Mouse (Mus musculus) left cerebral cortex, postnatal 10 days (tissue): Measurements from ENCODE around the gene Slc25a39. TPM values are rescaled to one million over a fixed set of nuclear protein-coding genes. Genes with fewer than 3 reads are reported as not detected.

Source experiments
- DNase-seq, 2 experiments: peaks; one replicate each; pipeline ENCODE4 v3.0.0; 2021 to 2022; ENCODE audit warnings: low spot score in 2 of 2, mixed read lengths in 1 of 2; ENCODE audit errors: extremely low spot score in 1 of 2
- intact Hi-C: fragments of 180-260 bp; cut with DNase I; formaldehyde crosslinking; loops from one replicate; pipeline ENCODE4 v1.15.1; 2025
- total RNA-seq, 2 experiments: library from RNA; stranded (reverse); gene quantifications; 2 replicates each; pipeline ENCODE4 v1.2.3; 2021

The Slc25a39 gene
- total RNA-seq, result 10 to 100 TPM; 64.8 to 66.7 TPM

DNA sequence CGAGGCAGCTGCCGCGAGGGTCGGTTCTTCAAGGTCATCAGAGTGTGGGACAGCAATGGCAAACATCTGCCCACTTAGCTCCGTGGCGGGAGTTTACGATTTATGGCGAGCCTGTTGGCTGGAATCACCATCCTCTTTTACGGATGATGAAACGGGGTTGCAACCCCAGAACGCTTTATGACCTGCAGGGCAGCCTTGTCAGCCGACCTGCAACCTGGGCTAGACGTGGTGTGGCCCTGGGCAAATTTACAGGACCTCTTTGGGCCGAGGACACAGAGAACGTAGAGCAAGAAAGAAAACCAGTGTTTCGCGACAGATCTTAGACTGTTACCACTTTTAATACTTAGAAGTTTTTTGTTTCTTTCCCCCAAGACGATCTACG, at the start of gene Slc25a39:
Gene Slc25a39, minus strand, starts transcription at position 113 of the 382 bp plus-strand sequence.
- no peak for DNase-seq
- intact Hi-C loops, result loop anchor here (2.0 kb wide), 1 partner anchor 89 kb away; the partner anchor contains the start of gene Ubtf

DNA sequence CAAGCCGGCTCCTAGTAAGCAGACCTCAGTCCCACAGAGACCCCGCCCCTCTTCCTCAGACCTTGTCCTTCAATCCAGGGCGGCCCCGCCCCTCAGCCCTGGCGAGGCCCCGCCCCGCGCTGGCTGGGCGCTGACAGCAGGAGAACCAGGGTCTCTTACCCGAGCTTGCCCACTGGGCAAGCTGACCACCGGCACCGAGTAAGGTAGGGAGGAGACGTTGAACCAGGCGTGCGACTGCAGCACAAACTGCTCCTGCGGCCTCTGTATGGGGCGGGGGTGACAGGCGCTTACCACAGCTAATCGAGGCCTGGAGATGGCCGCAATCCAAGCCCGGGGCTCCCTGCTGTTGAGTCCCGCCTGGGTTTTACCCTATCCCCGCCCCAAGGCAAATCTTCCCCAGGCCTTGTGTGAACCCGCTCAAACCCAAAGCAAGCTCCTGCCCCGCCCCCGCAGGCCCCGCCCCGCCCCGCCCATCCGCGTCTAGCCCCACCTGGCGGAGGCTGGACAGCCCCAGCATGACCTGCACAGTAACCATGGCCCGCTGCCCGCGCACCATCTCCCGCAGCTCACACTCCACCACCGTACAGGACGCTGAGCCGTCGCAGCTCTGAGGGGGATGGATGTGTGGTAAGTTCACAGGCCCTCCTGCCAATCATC, 48.1 kb upstream of the Slc25a39 start:
- intact Hi-C loops, result no loop called here
- peak in 1 of 2 experiments; percentile 88 for DNase-seq

DNA sequence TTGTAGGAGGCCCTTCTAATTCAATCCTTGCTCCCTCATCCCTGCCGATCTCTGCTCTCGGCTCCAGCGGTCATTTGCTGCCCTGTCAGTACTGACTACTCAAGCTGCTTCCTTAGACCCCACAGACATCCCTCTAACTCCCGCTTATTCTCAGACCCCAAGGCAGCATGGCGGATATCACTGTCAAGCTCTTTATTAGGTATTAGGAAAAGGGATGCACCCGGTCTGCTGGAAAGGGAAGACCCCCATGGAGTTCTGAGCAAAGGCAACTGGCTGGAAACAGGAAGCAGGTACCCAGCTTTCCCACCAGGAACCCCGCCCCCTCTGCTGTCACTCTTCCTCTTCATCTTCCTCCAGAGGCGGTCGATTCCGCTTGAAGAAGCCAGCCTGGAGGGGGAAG, 45.4 kb upstream of the Slc25a39 start:
- peak in 1 of 2 experiments; percentile 70 for DNase-seq
- intact Hi-C loops, result no loop called here

DNA sequence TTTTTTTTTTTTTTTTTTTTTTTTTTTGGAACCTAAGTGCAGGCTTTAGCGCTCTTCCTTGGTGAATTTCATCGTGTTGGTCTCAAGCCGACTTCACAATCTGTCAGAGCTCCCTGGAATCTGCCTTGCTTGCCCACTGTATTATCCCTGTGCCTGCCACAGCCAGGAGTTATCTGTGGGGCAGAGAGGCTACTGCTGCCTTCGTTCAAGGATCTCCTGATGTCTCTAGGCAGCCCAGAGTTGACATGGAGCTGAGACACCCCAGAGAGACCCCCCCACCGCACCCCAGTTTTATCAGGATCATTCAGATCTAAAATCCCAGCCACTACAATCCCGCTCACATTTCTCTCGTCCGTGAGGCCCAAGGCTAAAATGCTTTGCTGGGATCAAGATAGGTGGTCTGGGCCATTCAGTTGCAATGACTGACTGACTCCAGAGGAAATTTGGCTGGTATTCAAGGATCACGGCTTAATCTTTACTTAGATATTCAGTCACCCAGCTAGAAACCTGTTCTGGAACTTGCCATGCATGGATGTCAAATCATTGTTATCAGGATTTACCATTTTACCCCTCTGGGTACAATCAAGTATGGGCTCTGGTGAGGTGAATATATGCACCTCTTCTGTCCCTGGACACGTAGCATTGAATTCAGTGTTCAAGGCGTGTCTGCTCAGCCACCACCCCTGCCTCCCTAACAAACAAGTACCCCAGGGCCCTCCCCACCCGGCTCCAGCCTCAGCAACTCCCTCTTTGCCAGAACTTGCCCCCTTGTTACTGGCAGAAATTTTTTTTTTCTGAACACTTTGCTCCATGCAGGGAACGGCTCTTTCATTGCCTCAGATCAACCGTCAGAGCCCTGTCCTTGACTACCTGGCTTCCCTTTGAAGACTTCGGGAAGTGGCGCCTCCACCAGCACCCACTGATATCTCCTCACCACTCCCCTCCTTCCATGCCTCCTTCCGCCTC, 41.6 kb upstream of the Slc25a39 start:
- intact Hi-C loops, result loop anchor here (10.0 kb wide), 1 partner anchor 205 kb away; no protein-coding TSS in a partner anchor

DNA sequence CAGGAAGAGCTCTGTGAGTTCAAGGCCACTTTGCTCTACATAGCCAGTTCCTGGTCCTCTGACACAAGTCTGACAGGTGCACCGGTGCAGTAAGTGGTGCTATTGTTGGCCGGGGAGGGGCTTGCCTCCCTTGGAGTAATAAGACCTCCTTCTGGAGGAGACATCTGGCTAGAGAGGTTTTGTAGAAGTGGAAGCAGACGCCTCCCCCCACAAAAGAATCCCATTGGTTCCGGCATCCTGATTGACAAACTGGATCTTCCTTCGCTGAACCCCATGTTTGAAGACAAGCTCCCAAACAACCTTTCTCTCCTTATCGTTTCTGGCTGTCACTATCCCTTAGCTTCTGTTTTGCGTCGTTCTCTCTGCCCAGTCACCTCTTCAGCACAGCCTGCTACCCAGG, 40.6 kb upstream of the Slc25a39 start:
- peak in 1 of 2 experiments; percentile 46 for DNase-seq
- intact Hi-C loops, result loop anchor here (10.0 kb wide), 1 partner anchor 206 kb away; no protein-coding TSS in a partner anchor

More for the DNA sequence above, 41.6 kb upstream of the Slc25a39 start:
- DNase-seq, result no peak

DNA sequence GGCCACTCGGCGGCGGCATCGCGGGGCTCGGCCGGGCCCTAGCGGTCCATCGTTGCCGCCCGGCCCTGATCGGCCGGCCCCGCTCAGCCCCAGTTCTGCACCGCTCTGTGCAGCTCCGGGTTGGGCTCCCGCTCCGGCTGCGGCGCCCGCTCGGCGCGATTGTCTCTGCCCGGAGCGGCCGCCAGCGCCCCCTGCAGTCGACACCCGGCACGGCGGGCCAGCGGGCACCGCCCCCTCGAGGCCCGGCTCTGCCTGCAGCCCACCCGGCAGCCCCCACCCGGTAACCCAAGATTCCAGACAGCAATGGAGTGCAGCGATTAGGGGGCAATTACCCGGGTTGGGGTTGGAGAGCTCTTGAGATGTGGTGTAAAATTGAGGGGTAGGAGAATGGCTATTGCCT, 39.8 kb upstream of the Slc25a39 start, which contains the start of gene Fam171a2:
Gene Fam171a2, minus strand, starts transcription at position 186 of the 400 bp plus-strand sequence.
- DNase-seq, result peak; percentile 69 to 89
- intact Hi-C loops, result loop anchor here (10.0 kb wide), 1 partner anchor 207 kb away; no protein-coding TSS in a partner anchor

DNA sequence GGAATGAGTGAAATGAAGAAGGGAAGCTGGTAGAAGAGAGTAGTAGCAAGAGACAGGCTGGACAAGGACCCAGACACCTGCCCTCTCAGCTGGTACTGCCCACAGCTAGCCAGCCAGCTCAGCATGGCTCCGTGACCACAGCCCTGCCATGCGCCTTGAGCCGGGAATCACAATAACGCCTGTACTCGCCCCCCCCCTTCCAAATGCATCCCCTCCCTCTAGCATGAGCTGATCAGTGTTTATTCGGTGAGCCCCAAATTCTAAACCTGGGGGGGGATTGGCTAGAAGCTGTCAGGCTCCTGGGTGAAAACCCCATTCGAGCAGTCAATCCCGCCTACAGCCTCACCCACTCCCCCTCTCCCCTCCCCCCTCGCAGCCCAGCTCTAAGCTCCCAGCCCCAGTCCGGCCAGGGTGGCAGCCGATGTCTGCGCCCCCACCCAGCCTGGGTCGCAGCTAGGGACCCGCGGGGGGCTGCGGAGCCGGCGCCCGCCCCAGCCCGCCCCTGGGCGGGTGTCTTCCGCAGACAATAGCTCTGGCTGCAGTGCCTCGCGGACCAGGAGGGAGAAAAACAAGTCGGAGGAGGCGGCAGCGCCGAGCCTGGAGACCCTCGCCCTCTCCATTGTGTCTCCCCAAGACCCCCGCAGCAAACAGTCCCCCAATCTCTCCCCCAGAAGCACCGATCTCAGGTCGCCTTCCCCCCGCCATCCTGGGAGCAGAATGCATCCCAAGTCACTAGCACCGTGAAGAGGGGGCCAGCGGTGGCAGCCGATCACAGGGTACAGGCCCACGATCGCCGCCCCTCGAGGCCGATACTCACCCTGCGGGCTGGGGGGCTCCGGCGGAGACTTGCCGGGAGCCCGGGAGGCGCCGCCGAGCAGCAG, 39.1 kb upstream of the Slc25a39 start:
- intact Hi-C loops, result loop anchor here (10.0 kb wide), 1 partner anchor 208 kb away; no protein-coding TSS in a partner anchor
- DNase-seq, result peak in 1 of 2 experiments; percentile 74

DNA sequence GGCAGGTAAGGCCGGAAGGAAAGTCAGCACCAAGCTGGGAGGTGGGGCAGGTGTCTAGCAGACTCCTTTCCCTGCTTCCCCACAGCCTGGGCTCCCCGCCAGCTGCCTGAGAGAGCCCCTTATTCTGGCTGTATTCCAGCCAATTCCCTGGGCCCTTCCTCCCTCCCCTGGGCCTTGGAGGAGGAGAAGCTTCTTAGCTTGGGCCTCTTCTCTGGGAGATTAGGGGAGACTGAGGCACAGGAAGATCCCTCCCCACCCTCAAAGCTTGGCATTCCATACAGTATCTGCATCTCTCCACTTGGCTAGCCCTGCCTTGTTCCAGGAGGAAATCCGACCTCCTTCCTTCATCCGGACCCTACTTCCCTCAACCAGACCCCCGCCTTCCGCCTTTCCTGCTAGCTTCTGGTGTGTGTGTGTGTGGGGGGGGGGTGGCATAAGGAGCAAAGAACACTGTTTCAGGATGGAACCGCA, 38.2 kb upstream of the Slc25a39 start:
- DNase-seq, result peak; percentile 39 to 82
- intact Hi-C loops, result loop anchor here (10.0 kb wide), 1 partner anchor 209 kb away; no protein-coding TSS in a partner anchor

DNA sequence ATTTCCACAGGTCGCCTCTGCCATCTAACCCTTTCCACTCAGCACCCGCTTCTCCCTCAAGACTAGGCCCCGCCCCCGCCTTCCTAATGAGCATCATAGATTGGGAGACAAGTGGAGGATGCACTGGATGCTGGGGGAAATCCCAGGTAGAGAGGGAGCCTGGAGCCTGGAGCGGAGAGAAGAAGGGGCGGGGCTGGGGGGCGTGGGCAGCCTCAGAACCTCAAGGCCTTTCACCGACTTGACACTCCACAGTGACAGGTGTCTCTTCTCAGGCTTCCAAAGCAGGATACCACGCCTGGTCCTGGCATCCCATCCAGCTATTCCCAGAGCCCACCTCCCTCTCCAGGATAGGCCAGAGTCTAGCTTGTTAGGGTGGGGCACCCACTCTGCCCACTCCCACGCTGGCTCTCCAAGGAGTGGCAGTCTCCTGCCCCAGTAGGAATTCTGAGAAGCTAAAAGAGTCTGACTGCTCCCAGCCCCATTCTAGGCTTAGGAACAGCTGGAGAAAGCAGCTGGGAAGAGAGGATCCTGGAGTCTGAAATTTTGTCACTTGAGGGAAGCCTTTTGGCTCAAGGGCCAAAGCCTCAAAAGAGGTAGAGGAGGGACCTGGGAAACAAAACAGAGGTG, 37.6 kb upstream of the Slc25a39 start:
- intact Hi-C loops, result loop anchor here (10.0 kb wide), 1 partner anchor 209 kb away; no protein-coding TSS in a partner anchor
- DNase-seq, result peak; percentile 26 to 66

DNA sequence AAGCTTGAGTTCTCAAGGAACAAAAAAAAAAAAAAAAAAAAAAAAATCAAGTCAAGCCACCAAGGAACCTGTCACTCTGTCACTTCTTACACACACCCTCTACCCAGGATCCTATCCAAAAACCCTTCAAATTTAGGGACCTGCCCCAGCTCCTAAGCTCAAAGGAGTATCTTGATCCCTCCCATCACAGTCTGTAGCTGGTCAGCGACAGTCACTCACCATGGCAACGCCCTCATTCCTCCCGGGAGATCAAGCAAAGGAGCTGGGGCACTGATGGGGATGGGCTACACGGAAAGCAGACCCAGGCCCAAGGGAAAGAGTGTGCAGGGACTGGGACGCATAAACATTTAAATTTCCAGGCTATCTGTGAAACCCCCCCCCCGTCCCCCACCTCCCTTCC, 37.0 kb upstream of the Slc25a39 start:
- DNase-seq, result peak in 1 of 2 experiments; percentile 22
- intact Hi-C loops, result loop anchor here (10.0 kb wide), 1 partner anchor 210 kb away; no protein-coding TSS in a partner anchor

DNA sequence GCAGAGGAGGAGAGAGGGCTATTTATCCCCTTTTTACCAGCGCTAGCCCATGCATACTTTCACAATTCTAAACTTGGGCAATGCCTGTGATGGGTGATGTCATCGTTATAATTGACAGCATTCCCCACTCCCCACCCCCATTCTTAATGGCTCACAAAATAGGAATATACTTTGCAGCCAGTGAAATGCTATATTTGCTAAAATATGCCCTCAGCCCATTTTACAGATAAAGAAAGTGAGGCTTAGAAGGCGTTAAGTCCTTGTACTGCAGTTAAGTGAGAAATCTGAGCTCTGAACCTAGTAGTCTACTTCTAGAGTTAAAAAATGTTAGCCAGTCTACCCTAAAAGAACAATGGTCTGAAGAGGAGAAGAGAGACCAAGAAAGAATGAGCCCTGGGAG, 36.6 kb upstream of the Slc25a39 start:
- intact Hi-C loops, result loop anchor here (10.0 kb wide), 1 partner anchor 210 kb away; no protein-coding TSS in a partner anchor
- no peak for DNase-seq

DNA sequence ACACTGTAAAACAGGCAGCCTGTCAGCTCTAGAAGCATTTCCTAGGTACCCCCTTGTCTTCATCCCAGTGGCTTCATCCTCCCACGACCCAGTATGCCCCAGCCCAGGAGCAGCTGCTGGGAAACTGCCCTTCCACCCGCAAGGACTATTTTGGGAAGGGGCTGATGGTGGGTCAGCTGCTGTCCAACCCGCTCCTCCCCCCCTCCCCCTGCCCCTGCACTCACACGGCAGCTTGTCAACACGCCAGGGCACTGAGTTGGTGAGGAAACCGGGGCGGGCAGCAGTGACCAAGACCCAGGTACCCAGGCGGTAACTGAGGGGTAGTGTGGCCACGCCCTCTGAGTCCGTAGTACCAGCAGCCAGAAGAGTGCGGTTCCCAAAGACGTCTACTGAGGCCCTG, 36.0 kb upstream of the Slc25a39 start:
- intact Hi-C loops, result loop anchor here (10.0 kb wide), 1 partner anchor 211 kb away; no protein-coding TSS in a partner anchor
- DNase-seq, result peak in 1 of 2 experiments; percentile 50

DNA sequence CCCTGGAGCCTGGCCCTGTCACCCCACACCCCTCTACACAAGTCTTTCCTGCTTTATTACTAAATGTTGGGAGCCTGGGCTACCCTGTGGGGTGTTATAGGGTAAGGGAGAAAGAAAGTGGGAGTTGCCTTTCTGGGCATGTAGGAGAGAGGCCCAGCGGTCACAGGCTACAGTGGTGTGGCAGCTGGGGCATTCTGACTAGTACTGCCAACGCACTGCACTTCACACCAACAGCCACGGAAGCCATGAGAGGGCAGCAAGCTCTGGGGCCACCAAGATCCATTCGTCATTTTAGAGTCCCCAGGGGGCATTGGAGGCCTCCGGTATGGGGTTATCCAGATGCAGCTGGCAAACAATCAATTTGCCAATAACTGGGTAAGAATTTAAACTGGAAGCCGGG, 34.3 kb upstream of the Slc25a39 start:
- peak in 1 of 2 experiments; percentile 18 for DNase-seq
- intact Hi-C loops, result loop anchor here (10.0 kb wide), 1 partner anchor 213 kb away; no protein-coding TSS in a partner anchor

DNA sequence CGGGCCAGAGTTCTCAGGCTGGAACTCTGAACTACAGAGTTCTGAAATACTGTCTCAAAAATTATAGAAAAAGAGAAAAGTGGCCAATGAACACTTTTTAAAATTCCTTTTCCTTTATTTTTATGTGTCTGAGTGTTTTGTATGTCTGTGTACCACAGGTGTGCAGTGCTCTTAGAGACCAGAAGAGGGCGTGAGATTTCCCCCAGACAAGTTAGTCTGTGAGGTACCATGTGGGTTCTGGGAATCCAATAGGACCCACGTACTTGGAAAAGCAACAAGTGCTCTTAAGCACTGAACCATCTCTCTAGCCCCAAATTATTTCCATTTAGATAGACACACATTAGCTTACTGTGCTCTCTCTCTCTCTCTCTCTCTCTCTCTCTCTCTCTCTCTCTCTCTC, 33.7 kb upstream of the Slc25a39 start:
- intact Hi-C loops, result loop anchor here (10.0 kb wide), 1 partner anchor 213 kb away; no protein-coding TSS in a partner anchor
- peak in 1 of 2 experiments; percentile 15 for DNase-seq

DNA sequence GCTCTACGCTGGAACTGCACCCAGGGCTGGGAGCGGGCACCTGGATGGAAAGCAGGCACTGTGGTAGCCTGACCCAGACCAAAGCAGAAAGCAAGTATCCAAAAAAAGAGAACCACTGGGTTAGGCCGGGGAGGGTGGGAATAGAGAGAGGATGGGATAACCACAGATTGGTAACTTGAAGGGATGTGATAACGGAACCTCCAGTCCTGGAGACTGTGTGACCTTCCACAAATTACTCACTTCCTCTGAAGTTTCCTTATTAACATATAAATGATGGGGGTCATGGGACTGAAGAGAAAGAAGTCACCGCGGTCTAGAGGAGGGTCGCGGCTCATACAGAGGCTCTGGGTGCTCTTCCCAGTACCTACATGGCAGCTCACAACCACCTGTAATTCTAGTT, 32.5 kb upstream of the Slc25a39 start:
- DNase-seq, result peak in 1 of 2 experiments; percentile 10
- intact Hi-C loops, result loop anchor here (10.0 kb wide), 1 partner anchor 215 kb away; no protein-coding TSS in a partner anchor

DNA sequence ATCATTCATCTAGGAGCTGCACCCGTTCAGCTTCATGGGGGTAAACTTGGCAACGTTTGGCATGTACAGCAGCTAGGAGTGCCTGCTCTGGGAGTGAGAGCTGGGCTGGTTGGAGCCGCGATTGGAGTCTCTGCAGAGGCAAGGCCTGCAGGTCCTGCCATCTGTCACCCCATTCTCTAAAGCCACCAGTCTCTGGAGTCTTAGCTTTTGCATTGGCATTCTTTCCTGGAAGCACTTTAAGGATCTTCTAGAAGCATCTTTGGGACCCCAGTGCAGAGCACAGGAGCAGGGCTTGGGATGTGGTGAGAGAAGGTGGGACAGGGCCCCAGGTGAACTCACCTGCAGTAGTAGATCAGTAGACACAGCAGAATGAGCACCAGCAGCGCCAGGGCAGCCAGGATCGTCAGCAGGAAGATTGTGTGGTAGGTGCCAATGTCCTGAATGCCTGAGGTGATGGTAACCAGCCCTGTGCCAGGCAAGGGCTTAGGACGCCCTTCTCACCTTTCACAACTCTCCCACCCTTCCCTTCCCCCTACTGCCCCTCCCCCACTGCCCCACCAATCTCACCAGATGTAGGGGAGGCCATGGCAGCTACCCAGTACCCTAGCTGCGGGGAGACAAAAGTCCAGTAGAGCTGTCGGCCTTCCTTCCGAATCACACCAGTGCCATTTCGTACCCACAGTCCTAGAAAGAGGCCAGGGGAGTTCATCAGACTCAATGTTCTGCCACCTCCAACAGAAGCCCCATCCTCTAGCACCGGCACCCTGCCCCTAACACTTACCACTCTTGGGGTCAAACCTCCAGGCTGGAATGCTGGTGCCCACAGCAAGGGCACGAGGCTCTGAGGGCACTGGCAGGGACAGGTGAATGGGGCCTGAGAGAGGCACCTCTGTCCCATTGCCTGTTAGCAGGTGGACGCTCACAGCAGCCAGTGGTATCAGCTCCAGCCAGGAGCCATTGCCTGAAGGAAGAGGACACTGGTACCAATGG, 31.6 kb upstream of the Slc25a39 start:
- intact Hi-C loops, result loop anchor here (5.0 to 10.0 kb wide), 2 partner anchors 37 to 215 kb away; no protein-coding TSS in a partner anchor
- DNase-seq, result peak in 1 of 2 experiments; percentile 28
